Mouse (Mus musculus) cortical plate, adult 2 months (tissue): ENCODE results near the gene Ccdc174.

Experiments used
- CTCF ChIP-seq: fragments of 200-500 bp; IDR thresholded peaks from 2 replicates; pipeline ENCODE4 v1.5.1; 2011; ENCODE audit warnings: mild to moderate bottlenecking, control low read depth, low read length; ENCODE audit not compliant: insufficient read depth; ENCODE audit errors: extremely low read depth
- POLR2A ChIP-seq: fragments of 200-500 bp; IDR thresholded peaks from 2 replicates; pipeline ENCODE4 v1.6.1; 2011; ENCODE audit warnings: mild to moderate bottlenecking, low read length, control low read depth; ENCODE audit not compliant: insufficient read depth; ENCODE audit errors: extremely low read depth

DNA sequence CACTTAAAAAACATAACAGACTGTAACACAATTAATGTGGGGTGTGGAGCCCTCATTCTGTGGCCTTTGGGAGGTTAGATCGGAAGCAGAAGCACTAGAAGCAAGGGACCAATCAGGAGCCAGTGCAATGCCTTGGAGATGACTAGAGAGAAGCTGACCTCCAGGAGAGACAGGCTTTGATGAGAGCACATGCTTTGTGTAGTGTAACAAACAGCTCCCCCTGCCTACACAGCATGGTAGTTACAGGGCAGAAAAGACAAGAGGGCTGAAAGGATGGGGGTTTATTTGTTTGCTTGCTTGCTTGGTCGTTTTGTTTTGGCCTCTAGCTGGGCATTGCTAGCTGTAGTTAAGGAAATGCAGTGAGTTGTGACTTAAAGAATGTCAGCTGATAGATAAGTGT lies 25.3 kb upstream of the Ccdc174 start:
- no peak for TF ChIP-seq POLR2A
- peak; percentile 90 for TF ChIP-seq CTCF
